Mouse (Mus musculus): Measurements from ENCODE around the gene Pheta2.

- TF ChIP-seq CTCF (conservative IDR thresholded peaks at IDR 0.05; ENCODE audit: insufficient read depth, insufficient read length, low read depth, low read length) (no peak), POLR2A (IDR thresholded peaks at IDR 0.05; ENCODE audit: low read depth, low read length) (no peak)
Observed at GRCm38 (mm10) chr15:82317839-82318238, 20.9 kb upstream of the Pheta2 start.
